Mouse (Mus musculus): ENCODE results near the gene Hoxb5. TPM values are rescaled to one million over a fixed set of nuclear protein-coding genes. Genes with fewer than 3 reads are reported as not detected.

The Hoxb5 gene
- not detected for total RNA-seq (2021)

DNA sequence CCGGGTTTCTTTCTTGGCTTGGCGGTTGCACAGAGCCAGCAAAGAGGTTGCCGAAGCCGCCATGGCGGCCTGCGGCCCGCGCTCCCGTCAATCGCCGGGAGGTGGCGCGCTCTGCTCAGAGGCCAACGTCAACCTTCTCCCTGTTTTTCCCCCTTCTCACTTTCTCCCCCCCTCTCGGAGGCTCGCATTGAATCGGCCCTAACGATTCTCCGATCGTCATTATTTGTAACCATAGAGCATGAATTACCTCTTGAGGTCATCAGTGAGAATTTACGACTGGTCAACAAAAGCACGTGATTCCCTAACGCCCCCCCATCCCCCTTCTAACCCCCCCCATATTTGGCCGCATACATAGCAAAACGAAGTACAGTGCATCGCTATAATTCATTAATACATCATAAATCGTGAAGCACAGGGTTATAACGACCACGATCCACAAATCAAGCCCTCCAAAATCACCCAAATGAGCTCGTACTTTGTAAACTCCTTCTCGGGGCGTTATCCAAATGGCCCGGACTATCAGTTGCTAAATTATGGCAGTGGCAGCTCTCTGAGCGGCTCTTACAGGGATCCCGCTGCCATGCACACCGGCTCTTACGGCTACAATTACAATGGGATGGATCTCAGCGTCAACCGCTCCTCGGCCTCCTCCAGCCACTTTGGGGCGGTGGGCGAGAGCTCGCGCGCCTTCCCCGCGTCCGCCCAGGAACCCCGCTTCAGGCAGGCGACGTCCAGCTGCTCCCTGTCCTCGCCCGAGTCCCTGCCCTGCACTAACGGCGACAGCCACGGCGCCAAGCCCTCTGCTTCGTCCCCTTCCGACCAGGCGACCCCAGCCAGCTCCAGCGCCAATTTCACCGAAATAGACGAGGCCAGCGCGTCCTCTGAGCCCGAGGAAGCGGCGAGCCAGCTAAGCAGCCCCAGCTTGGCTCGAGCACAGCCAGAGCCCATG, at the start of gene Hoxb5:
Gene Hoxb5 (plus strand): TSS at position 186 of the 949 bp plus-strand sequence.
- DNase-seq (ENCODE audit: extremely low spot score in 1 of 2, low spot score in 1 of 2): peak in 1 of 2 experiments; percentile 41

DNA sequence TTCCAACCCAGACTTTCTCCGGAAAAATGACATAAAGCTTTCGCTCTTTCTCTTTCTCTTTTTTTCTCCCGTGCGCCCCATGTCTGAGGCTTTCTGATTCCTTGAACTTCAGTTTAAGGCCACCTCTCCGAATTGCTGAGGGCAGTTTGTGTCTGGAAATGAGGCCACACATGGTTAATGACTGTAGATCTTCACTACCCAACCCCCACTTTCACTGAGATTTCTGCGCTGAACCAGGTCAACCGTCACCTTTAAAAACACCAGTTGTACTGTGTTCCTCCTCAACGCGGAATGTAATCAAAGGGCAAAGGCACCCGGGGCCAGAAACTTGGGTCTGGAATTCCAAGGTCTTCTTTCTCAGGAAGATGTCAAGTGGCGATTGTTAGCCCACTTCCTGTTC, 48.9 kb upstream of the Hoxb5 start:
- no peak for DNase-seq (ENCODE audit: extremely low spot score in 1 of 2, low spot score in 1 of 2)

DNA sequence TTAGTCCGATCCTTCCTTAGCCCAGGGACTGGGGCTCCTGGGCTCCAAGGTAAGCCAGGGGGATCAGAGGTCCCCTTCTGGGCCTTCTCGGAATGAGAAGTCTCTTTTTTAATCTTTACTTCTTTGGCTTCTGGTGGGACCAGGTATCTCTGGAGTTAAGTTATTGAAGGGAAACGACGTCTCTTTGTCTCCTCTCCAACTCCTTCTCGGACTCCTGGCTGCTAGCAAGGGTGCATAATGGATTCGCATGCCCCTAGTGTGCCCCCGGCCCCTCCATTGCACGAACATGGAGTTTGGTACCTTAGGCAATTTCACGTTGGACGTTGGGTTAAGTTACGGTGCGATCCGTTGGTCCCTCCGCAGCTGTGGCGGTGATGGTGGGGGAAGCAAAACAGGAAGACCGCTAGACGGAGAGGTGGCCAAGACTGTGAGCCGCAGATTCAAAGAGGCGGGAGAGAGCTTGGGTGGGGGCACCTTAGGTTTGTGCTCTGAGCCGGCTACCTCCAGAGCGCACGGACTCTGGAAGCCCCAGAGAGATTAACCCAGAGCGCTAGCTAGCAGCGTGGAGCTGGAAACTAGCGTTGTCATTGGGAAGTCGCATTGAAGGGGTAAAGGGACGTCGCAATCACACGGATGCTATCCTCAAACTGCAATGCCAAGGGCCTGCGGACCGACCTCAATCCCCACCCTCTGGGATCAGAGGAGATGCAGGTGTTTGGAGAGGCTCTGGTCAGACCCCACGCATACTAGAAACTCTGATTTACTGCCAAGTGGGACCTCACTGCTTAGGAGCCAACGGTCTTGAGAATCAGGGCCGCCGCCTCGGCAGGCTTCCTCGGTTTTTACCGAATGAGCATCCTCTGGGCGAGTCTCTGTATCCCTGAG, 47.8 kb upstream of the Hoxb5 start:
- no peak for DNase-seq (ENCODE audit: extremely low spot score in 1 of 2, low spot score in 1 of 2)

GRCm38 (mm10) chr11:96255996-96256445, 47.1 kb upstream of the Hoxb5 start:
- DNase-seq (ENCODE audit: extremely low spot score in 1 of 2, low spot score in 1 of 2): no peak

GRCm38 (mm10) chr11:96257141-96257540, 46.0 kb upstream of the Hoxb5 start:
- no peak for DNase-seq (ENCODE audit: extremely low spot score in 1 of 2, low spot score in 1 of 2)

- DNase-seq (ENCODE audit: extremely low spot score in 1 of 2, low spot score in 1 of 2): no peak
These were observed 44.1 kb upstream of the Hoxb5 start for GRCm38 (mm10) chr11:96259038-96259437.

DNA sequence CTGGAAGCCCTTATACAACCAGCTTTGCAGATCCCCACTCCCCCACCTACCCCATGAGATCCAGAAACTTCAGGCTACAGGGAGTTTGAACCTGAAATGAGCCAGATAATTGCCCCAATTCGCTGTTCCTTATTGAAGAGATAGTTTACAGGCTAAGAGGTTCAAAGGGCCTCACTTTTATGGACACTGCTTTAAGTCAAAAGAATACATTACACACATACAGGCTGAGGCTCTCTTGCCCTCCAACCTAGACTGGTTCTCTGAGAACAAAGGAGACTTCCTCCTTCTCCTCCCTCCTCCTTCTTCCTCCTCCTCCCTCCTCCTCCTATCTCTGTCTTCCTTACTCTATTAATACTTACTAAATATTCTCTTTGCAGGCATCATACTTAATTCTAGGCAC, 43.6 kb upstream of the Hoxb5 start:
- DNase-seq (ENCODE audit: extremely low spot score in 1 of 2, low spot score in 1 of 2): no peak

DNA sequence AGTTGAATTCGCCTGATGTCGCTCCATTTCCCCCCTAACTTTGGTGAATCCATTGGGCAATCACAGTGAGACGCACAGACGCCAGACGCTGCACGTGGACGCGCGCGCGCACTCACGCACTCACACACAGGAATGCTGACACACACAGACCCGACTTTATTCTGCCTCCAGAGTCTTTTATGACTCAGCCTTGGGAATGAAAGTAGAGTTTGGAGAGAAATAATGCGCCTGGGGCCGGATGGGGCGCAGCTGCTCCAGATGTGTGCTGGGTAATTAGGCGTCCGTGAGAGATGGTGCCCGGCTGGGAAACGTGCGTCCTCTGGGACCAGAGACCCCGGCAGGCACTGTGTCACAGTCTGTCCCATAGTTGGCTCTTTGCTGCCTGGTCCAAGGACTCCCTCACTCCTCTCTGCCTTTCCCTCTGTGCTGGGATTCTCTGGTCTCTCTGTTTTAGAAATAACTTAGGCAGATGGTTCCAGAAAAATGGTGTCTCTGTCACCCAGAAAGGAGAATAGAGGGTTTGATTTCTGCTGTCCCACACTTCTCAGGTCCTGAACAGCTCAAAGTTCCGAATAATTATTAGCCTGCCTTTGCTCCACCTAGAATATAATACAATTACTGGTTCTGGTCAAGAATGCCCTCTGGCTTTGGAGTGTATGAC, 42.7 kb upstream of the Hoxb5 start:
- DNase-seq (ENCODE audit: extremely low spot score in 1 of 2, low spot score in 1 of 2): no peak

DNA sequence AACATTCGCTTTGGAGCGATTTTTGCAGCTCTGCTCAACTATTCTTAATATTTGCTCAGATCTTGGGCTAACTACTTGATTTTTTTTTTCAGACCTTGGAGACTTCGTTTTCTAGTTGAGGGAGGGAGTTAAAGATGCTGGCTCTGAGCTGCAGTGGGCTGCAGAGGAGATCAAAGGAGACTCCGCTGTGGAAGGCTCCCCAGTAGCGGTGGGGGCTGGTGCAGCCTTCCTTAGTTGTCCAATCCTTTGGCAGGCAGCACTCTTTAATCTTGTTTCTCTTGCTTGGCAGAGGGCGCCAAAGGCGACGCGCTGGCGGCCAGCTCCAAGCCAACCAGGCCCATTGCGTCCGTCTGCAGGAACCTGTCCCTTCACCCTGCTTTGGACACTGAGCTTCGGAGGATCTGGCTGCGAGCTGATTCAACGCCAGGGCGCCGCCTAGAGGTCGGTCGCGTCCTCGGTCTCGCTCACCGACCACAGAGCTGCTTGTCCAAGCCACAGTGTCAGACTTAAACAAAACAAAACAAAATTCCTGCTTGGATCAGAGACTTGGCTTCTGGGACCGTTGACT, 41.7 kb upstream of the Hoxb5 start:
- DNase-seq (ENCODE audit: extremely low spot score in 1 of 2, low spot score in 1 of 2): peak in 1 of 2 experiments; percentile 33

DNA sequence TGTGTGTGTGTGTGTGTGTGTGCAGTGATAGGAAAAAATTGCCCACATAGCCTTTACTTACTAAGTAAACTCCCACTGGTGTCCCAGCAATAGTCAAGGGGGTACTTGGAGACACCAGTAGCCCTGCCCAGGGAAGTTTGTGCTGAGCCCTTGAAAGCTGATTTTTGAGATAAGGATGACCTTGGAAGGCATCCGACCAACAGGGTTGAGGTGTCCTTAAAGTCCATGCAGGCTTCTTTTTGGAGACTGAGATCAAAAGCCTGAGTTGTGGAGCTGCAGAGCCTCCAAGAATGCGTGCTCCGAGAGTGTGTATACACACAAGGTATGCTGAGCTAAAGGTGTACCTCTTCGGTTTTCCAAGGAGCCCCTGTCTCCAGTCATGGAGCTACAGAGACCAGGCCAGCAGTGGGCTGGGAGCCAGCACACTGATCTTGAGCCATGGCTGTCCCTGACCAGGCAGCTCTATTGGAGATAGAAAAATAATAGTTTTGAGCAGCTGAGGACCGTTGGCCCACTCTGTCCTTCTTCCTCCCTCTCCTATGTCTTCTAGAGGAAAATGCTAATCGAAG, 40.8 kb upstream of the Hoxb5 start:
- DNase-seq (ENCODE audit: extremely low spot score in 1 of 2, low spot score in 1 of 2): no peak

DNA sequence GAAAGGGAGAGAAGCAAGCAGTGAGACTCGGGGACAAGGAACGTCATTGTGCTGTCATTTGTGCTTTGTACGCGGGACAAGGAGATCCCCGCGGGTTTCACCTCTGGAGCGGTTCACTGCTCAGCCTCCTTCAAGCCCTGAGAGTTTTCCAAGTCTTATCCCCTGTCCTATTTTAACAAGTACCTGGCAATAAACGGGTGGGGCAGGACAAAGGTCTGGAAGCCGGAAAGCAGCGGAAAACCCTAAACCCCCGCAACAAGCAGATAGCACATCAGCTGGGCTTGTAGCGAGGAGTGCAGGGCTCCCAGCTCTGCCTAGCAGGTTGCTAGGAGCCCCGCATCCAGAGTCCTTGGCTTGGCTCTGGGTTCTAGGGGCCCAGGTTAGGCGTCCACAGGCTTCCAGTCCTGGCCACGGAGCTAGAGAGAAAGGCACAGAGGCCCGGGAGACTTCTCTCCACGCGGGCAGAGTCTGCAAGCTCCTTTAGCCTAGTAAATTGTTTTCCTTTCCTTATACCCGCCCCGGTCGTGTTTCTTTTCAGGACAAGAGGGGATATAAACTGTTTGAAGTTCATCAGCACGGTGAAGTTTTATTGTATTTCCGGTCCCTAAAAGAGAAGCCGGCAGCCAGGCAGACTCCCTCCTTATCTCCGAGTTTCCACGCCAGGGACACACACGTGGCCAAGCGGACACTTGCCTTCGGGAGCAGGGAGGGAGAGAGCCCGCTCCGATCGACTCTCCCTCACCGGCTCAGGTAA, 39.3 kb upstream of the Hoxb5 start:
- DNase-seq (ENCODE audit: extremely low spot score in 1 of 2, low spot score in 1 of 2): no peak

GRCm38 (mm10) chr11:96264390-96265020, 38.6 kb upstream of the Hoxb5 start:
- no peak for DNase-seq (ENCODE audit: extremely low spot score in 1 of 2, low spot score in 1 of 2)

DNA sequence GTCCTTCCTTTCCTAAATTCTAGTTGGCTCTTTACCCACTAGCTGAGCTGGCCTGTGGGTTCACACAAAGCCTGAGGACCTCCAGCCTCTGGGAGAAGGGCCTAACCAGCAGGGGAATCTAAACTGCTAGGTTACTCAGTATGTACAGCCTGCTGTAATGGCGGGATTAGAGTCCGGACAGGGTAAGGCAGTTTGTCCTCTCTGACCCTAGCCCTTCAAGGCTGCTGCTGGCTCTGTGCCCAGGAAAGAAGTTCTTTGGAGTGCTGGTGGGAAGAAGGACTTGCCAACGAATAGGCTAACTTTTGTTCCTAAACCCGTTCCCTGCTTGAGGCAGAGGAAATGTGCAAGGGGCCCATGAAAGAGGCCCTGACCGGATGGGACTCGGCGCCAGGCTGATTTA, 37.2 kb upstream of the Hoxb5 start:
- DNase-seq (ENCODE audit: extremely low spot score in 1 of 2, low spot score in 1 of 2): no peak

DNA sequence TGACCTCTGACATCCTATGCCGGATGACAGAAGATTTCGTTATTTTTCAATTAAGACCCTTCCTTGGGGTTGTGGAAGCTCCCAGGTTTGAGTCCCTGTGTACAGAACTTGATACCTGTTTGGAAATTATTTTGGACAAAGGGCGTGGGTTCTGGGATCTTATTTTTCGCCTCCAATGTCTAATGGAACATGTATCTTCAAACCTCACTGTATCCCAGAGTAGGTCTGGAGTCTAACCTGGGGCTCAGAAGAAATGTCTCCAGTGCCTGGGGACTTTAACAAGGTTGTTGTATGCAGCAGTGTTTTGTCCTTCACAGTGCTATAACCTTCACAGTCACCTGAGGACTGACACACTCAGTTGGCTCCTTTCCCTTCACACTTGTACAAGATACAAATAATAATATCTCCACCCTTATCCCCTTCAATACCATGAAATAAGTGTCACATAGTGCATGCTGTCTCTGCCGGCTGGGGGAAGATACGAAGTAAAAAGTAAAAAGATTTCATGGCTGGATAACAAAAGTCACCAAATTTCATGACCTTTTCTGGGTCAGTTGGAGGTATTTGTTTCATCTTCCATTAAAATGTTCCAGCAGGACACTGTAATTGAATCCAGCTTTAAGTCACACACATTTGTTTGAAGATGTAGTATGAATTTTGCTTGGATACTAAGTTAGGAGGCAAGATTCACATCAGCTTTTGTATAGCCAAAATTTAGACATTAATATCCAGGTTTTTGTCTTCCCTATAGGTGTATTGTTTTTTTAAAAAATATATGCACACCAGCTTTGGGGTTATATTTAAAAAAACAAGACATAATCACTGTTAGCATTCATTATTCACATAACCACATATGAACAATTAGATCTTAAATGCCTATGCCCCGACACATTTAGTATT, 35.9 kb upstream of the Hoxb5 start:
- DNase-seq (ENCODE audit: extremely low spot score in 1 of 2, low spot score in 1 of 2): no peak

GRCm38 (mm10) chr11:96268031-96268745, 34.9 kb upstream of the Hoxb5 start:
- DNase-seq (ENCODE audit: extremely low spot score in 1 of 2, low spot score in 1 of 2): no peak

- DNase-seq (ENCODE audit: extremely low spot score in 1 of 2, low spot score in 1 of 2): no peak
These were observed 33.3 kb upstream of the Hoxb5 start for GRCm38 (mm10) chr11:96269869-96270268.

GRCm38 (mm10) chr11:96270996-96271540, 32.1 kb upstream of the Hoxb5 start, which contains the start of gene Hoxb9:
TSS of gene Hoxb9 (plus strand) at chr11:96271457.
- DNase-seq (ENCODE audit: extremely low spot score in 1 of 2, low spot score in 1 of 2): no peak

Measured in layer of hippocampus, postnatal 25 days (tissue).